Mouse (Mus musculus) layer of hippocampus, adult 11-12 months (tissue): ENCODE measurements around the gene Olfr1252.

Experiments
- DNase-seq: peaks from one replicate; pipeline ENCODE4 v3.0.0; 2022; ENCODE audit warnings: low spot score

The Olfr1252 gene

GRCm38 (mm10) chr2:89724912-89725311 lies at the start of gene Olfr1252:
Olfr1252 (minus strand) TSS chr2:89725012.
- no peak for DNase-seq

- no peak for DNase-seq
Measured at GRCm38 (mm10) chr2:89756990-89757389, 32.2 kb upstream of the Olfr1252 start, which contains the start of gene Olfr1253. Olfr1253 (minus strand) TSS chr2:89757090.

GRCm38 (mm10) chr2:89691980-89692379 lies 32.8 kb downstream of the Olfr1252 start:
- no peak for DNase-seq

- no peak for DNase-seq
Measured at GRCm38 (mm10) chr2:89671836-89672235, 53.0 kb downstream of the Olfr1252 start, which contains the start of gene Olfr1251. Olfr1251 (minus strand) TSS chr2:89671936.
